Mouse (Mus musculus) layer of hippocampus, postnatal 14 days (tissue): ENCODE measurements around the gene D930048N14Rik. TPM values are rescaled to one million over a fixed set of nuclear protein-coding genes. Genes with fewer than 3 reads are reported as not detected.
"Not testable (repeated sequence)": the region's sequence is repeated elsewhere in the genome, so short reads cannot be mapped to it uniquely, and the experiment has no call there.

Source experiments
- DNase-seq, 2 experiments: peaks; one replicate each; pipeline ENCODE4 v3.0.0; 2021 to 2022; ENCODE audit warnings: low spot score in 2 of 2, mixed read lengths in 1 of 2
- total RNA-seq, 2 experiments: library from RNA; stranded (reverse); gene quantifications; 2 replicates each; pipeline ENCODE4 v1.2.3; 2021

Gene D930048N14Rik
- total RNA-seq, 2 experiments from 2014 or later: 0.88 to 1.3 TPM

GRCm38 (mm10) chr11:51650261-51650660, 493 bp upstream of the D930048N14Rik start:
- DNase-seq: no peak

- no peak for DNase-seq
Measured at GRCm38 (mm10) chr11:51652889-51653418, 2.2 kb downstream of the D930048N14Rik start.

- no peak for DNase-seq
Measured at GRCm38 (mm10) chr11:51653736-51654135, 3.0 kb downstream of the D930048N14Rik start.

- DNase-seq: no peak
Measured at GRCm38 (mm10) chr11:51654891-51655290, 4.1 kb downstream of the D930048N14Rik start.

- no peak for DNase-seq
Measured at GRCm38 (mm10) chr11:51656798-51657521, 6.2 kb downstream of the D930048N14Rik start.

GRCm38 (mm10) chr11:51658291-51658690, 7.5 kb downstream of the D930048N14Rik start:
- DNase-seq: no peak

GRCm38 (mm10) chr11:51658705-51659104, 8.0 kb downstream of the D930048N14Rik start:
- DNase-seq: no peak

- DNase-seq: no peak
Measured at GRCm38 (mm10) chr11:51661867-51662365, 11.2 kb downstream of the D930048N14Rik start.

- no peak for DNase-seq
Measured at GRCm38 (mm10) chr11:51662632-51663031, 11.9 kb downstream of the D930048N14Rik start.

- not testable (repeated sequence) for DNase-seq
Measured at GRCm38 (mm10) chr11:51664747-51665146, 14.0 kb downstream of the D930048N14Rik start.

- DNase-seq: no peak
Measured at GRCm38 (mm10) chr11:51670846-51671245, 20.1 kb downstream of the D930048N14Rik start.

GRCm38 (mm10) chr11:51671376-51671775, 20.6 kb downstream of the D930048N14Rik start:
- DNase-seq: no peak

- DNase-seq: no peak
Measured at GRCm38 (mm10) chr11:51673291-51673690, 22.5 kb downstream of the D930048N14Rik start.

- DNase-seq: no peak
Measured at GRCm38 (mm10) chr11:51675386-51675785, 24.6 kb downstream of the D930048N14Rik start.

GRCm38 (mm10) chr11:51677737-51678418, 27.1 kb downstream of the D930048N14Rik start:
- DNase-seq: no peak

GRCm38 (mm10) chr11:51679466-51679865, 28.7 kb downstream of the D930048N14Rik start:
- DNase-seq: no peak

- DNase-seq: peak; percentile 81 to 92
Measured at GRCm38 (mm10) chr11:51681324-51681975, 30.7 kb downstream of the D930048N14Rik start.

- DNase-seq: no peak
Measured at GRCm38 (mm10) chr11:51681976-51682374, 31.2 kb downstream of the D930048N14Rik start.

- peak; percentile 100 for DNase-seq
Measured at GRCm38 (mm10) chr11:51688330-51689328, 37.9 kb downstream of the D930048N14Rik start, which contains the start of gene 0610009B22Rik. TSS of gene 0610009B22Rik (minus strand) at chr11:51688874.

- no peak for DNase-seq
Measured at GRCm38 (mm10) chr11:51689343-51689742, 38.6 kb downstream of the D930048N14Rik start.
